Mouse (Mus musculus): ENCODE measurements around the gene Nav2.

The Nav2 gene

DNA sequence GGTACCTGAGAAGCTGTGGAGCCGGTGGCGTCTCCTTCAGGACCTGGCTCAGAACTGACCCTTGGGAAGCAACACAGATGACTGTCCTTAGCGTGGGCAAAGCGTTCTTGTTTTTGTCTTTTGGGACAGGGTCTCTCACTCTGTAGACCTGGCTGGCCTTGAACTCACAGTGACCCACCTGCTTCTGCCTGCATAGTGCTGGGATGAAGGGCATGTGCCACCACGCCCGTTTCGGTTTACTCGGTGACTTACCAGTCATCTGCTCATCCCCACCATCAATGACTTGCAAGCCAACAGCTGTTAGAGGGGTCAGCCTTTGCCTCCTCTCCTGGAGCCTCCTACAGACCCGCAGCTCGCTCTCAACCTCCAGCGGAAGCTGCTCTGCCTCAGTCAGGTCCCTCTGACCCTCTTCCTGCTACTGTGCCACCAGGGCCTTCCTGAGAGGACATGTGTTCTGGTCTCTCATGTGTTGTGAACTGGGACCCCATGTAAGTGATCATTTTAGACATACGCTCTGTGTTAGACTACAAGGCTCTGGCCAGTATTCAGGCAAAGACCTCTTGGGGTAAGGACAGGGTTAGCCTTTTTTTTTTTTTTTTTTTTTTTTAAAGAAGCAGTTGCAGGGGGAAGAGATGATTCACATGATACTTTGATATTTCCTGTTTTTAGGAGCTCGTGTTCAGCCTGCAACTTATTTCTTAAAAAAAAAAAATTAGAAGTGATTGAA lies 342.2 kb downstream of the Nav2 start:
- DNase-seq (ENCODE audit: low spot score), result no peak

DNA sequence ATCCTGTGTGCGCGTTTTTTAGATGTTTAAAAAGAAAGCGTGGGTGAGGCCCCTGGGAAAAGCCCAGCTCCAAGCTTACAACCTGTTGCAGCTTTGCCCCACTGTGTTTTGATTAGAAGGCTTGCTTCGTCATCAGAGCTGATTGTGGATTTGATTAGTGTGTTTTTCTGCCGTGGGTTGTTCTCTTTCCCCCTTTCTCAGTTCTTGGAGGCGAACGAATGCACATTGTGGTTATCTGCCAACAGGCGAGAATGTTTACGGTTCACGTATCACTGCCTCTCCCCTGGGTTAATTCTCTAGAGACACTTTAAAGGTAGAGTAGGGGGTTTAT lies 342.8 kb downstream of the Nav2 start:
- DNase-seq (ENCODE audit: low spot score), result no peak

DNA sequence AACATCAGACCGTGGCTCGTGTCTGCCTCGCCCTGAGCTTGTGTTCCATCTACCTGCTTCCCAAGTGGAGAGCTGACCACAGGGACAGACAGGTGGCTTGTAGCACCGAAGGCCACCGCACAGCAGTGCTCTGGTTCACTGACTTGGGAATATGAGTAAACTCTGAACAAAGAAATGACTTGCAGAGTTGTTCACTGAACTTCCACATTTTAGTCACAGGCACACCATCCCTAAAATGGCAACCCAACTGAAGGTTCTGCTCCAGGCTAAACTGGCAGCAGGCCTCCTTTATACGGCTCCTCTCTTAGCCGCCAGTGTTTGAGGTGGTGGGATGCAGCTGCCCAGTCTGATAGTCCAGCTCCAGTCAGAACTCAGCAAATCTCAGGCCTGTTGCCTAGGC lies 343.9 kb downstream of the Nav2 start:
- no peak for DNase-seq (ENCODE audit: low spot score)

DNA sequence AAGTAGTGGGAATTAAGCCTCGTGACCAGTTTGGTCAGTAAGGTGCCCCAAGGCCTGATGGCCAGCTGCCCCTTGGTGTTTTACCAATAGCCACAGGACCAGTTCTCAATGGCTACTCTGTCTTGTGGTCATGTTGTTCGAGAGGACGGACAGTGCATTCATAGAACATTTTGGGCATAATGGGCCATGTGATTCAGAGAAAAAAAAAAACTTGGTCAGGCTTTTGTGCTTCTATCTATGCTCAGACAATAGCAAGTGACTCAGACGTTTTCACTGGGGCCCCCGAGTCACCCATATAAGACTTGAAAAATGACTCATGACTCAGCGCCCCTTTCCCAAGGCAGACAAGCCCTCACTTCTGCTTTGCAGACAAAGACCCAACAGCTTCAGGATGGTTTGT lies 344.4 kb downstream of the Nav2 start:
- no peak for DNase-seq (ENCODE audit: low spot score)

DNA sequence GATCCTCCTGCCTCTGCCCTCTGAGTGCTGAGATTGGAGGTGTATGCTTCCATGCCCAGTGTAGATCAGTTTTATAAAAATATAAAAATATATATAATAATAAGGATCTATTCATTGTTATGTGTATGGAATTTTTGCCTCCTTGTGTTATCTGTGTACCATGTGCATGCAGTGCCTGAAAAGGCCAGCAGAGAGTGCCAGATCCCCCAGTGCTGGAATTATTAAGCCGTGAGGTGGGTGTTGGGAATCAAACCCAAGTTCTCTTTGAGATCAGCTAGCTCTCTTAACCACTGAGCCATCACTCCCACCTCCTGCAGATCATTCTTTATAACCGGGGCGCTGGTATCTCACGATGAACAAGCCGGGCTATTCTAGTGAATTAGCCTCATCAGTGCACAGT lies 346.5 kb downstream of the Nav2 start:
- no peak for DNase-seq (ENCODE audit: low spot score)

DNA sequence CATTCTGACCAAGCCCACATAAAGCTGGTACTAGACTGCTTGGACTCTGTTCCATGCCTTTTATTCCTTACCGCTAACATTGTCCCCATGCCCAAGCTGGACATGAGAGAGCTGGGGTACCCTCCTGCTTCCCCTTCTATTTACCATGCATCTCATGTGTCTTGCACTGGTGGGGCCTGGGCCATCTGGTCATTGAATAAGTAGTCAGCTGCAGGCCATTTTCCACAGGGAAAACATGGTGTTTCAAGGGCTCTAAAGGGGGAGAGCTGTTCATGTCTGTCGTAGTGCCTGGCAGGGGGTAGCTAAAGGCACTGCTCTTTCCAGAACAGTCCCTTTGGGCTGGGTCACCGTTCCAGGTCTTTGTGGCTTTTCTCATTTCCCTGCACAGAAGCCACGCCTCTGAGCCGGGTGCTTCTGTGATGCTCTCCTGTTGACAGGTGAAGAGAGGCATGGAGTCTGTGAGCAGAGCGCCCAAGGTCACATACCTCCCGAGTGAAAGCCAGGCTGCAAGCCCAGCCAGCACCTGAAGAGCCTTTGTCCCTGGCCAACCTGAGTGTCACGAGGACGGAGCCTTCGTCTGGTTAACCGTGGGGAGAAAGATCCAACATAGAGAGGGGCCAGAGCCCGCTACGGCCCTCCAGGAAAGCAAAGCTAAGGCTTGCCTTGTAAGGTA lies 348.9 kb downstream of the Nav2 start:
- DNase-seq (ENCODE audit: low spot score), result no peak

- DNase-seq (ENCODE audit: low spot score), result peak; percentile 78
Observed at GRCm38 (mm10) chr7:49258088-49258487, 349.6 kb downstream of the Nav2 start.

GRCm38 (mm10) chr7:49261941-49262511 lies 353.5 kb downstream of the Nav2 start:
- no peak for DNase-seq (ENCODE audit: low spot score)

GRCm38 (mm10) chr7:49266422-49266821 lies 357.9 kb downstream of the Nav2 start:
- peak; percentile 34 for DNase-seq (ENCODE audit: low spot score)

DNA sequence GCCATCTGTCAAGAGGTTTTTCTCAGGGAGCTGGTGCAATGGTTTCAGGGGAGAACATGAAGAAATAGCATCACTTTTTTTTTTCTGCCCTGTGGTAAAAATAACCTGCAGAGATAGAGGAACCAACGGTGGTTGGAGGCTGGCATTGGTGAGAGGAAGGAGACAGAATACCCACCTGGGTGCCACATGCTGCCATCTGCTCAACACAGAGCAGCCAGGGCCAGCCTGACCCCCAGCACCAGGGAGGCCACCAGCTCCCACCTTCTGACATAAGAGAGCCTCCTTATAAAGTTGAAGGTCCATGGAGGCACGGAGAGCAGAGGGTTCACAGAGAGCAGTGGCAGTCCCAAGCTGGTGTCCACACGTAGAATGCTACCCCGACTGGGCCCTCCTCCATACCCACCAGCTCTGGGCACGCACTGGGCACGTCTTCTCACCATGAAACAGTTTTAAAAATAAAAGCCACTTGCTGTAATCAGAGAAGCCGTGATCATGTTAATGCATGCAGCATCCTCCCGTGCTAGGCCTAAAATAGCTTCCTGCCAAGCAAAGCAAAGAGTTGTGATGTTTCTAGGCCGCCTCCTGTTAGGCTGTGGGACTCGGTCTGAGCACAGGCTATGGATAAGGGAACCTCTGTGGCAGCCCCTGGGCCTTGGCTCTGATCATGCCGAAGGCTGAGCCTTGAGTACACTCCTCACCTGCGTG lies 359.3 kb downstream of the Nav2 start:
- DNase-seq (ENCODE audit: low spot score), result no peak

DNA sequence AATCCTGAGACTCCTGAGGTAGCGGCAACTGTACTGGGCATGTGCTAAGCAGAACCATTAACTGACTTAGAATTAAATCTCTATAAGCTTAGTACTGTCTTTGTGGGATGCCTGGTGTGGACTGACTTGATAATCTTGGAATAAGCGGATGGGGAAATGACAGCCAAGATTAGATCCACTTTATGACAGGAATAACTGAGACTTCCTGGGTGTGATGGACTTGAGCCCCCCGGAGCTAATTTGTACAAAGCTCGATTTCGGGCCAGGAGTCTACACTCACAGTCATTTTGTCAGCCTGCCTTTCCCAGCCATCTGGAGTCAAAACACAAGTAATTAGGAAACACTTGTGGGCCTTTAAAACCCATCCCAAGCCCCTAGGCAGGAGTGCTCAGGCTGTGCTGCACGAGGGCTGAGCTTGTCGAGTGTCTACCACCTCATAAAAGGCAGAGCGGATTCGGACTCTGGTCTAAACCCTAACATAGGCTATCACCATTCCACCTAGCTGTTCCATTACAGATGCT lies 359.9 kb downstream of the Nav2 start:
- DNase-seq (ENCODE audit: low spot score), result no peak

- DNase-seq (ENCODE audit: low spot score), result no peak
Observed at GRCm38 (mm10) chr7:49270855-49271254, 362.3 kb downstream of the Nav2 start.

DNA sequence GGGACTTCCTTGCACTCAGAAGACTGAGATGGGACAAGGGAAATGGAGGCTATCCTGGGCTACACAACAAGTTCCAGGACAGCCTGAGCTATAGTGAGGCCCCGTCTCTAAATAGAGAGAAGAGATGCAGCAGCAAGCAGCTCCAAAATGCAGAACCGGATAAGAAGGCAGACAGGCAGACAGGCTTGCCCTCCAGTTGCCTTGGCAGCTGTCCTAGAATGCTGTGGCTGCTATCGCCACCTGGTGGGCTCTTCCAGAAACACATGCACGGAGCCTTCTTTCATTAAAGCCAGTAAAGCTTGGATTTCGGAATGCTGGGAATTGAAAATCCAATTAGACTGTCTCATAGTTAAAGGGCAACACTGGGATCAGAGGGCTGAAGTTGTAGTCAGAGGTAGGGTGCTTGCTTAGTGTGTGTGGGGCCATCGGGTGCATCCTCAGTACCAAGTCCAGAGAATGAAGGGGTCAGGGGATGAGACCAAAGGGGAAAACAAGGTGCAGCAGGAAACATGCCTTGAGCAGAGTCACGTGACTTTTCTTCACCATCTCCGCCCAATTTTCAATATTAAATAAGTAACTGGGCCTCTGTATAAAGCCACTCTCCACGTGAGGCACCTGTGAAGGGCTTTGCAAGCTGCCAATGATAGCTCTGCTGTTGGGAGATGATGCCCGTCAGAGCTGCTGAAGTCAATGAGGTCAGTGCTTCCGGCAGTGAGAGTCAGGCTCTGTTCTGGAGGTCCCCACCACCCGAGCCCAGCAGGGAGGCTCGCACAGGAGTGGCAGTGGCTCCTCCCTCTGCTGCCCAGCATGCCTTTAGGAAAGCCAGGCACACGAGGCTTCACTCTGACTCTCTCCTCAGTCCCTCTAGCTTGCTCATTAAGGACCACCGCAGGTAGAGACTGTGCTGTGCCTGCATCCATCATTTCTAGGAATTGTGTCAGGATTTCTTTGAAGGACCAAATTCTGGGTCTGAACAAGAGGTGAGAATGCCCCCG lies 364.2 kb downstream of the Nav2 start:
- peak; percentile 71 for DNase-seq (ENCODE audit: low spot score)

DNA sequence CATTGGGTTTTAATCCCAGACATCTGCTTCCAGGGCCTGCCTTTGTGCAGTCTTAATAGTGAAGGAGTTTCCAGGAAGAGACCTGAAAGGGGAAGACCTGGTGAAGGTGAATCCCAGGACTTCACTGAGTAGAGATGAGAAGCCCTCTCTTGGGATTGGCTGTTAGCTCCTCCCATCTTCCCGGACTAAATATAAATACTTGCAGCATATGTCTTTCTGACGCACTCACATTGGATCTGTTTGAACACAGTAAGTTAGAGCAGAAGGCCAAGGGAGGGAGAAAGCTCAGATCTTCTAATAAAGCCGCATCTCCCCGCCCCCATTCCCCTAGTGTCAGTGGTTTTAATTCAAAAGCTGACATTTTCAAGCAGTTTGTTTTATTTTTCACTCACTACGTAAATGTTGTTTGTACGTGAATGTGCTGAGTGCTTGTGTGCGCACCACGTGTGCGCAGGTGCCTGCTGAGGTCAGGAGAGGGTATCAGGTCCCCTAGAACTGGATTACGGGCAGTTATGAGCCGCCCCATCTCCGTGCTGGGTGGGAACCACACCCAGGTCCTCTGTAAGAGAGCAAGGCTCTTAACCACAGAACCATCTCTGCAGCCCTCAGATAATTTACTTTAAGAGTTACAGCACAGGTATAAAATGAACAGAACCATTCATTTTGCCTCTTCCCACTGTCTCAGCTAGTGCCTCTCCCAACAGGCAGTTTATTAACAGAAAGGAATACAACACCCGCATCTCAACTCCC lies 365.6 kb downstream of the Nav2 start:
- no peak for DNase-seq (ENCODE audit: low spot score)

DNA sequence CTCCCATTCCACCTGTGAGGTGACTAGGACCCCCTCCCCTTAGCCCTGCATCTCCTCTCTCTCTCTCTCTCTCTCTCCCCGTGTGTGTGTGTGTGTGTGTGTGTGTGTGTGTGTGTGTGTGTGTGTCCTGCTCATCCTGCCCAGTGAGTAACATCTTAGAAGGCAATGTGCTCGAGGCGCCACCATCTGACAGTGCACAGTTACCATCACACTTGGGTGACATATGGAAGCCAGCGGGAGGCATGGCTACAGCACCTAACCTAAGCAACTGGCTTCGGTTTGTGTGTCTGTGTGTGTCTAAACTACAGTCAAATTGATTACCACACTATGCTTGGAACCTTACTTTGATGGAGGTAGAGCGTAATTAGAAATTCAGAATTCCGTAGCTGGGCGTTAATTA lies 366.2 kb downstream of the Nav2 start:
- no peak for DNase-seq (ENCODE audit: low spot score)

GRCm38 (mm10) chr7:49276163-49276562 lies 367.6 kb downstream of the Nav2 start:
- DNase-seq (ENCODE audit: low spot score), result no peak

DNA sequence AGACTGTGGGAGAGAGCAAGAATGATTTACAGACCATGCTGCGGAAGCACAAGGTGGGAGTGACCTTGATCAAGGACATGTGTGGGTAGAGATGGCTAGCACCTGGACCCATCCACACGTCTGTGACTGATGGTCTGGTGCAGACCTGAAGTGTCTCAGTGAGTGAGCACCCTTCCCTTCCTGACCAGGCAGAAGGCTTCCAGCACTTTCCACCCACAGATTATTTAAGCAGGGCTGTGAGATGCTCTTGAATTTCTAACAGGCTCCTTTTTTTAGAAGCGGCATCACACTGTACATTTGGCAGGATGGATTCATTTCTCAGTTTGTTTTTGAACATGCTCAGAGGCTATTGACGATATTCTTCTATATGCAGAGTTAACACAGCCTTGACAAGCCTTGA lies 369.2 kb downstream of the Nav2 start:
- no peak for DNase-seq (ENCODE audit: low spot score)

- DNase-seq (ENCODE audit: low spot score), result no peak
Observed at GRCm38 (mm10) chr7:49278531-49278930, 370.0 kb downstream of the Nav2 start.

DNA sequence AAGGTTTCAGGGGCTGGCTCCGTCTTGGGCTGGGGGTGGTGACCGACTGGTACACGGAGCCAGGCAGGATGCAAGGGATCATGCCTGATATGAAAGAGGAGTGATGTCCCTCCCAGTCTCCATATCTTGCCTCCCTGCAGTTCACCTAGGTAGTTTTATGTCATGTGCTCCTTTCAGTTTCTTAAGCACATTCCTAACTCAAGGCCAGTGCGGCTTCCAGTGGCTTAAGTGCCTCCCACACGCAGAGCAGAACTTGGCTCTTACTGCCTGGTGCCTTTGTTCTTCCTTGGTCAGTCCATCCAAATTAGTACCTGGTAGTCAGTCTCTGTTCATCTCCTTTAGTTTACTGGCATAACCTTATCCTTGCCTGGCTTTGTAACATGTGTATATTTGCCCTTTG lies 371.9 kb downstream of the Nav2 start:
- DNase-seq (ENCODE audit: low spot score), result peak; percentile 21

- no peak for DNase-seq (ENCODE audit: low spot score)
Observed at GRCm38 (mm10) chr7:49282446-49282845, 373.9 kb downstream of the Nav2 start.

All from lung, postnatal 25 days (tissue).